Mouse (Mus musculus): Measurements from ENCODE around the gene Nus1. TPM values are rescaled to one million over a fixed set of nuclear protein-coding genes. Genes with fewer than 3 reads are reported as not detected.

Nus1 gene
- polyA plus RNA-seq, 1 experiment from 2014 or later = 14.4 TPM

DNA sequence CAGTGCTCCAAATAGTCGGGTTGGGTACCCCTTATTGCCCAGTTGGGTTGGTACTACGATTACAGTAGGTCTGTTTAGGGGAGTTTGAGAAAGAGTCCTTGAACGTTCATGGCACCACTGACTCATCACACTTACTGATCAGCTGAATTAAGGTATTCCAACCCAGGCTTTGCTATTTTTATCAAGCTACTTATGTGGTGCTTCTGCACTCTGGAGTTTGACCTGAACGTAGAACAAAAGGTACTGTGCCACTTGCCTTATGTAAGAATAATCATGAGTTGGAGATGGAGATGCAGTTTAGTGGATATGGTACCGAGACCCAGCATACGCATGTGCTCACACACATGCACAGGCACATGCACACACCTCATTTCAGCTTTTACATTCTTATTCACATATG, 4.4 kb downstream of the Nus1 start:
- no peaks in the 10 kb centered on the region for H3K27me3 ChIP-seq (ENCODE audit: control insufficient read depth, insufficient read depth, low read length)

DNA sequence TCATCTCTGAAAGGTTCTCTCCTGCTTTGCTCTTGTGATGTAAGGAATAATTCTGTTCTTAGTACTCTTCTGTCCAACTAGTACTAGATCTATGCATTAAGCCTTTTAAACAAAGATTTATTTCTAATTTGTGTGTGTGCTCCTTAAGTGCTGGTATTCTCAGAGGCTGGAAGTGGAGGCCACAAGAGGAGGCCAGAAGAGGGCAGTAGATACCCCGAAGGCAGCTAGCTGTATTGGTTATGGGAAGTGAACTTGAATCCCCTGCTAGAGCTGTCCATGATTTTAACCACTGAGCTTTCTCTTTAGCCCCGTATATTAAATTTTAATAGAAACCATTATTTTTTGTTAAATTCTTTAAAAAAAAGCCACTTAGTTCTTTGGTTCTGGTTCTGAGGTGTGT, 5.8 kb downstream of the Nus1 start:
- Histone ChIP-seq H3K27me3 (ENCODE audit: control insufficient read depth, insufficient read depth, low read length) (no peaks in the 10 kb centered on the region), H3K9me3 (ENCODE audit: control insufficient read depth, low read length) (no peaks in the 10 kb centered on the region), H3K27ac (ENCODE audit: low read depth, low read length) (no peak overlapping the region), H3K4me2 (ENCODE audit: low read depth) (no peak overlapping the region), H3K36me3 (ENCODE audit: control insufficient read depth, insufficient read depth, low read length) (no peaks in the 10 kb centered on the region), H3K4me1 (ENCODE audit: control insufficient read depth, insufficient read depth, low read length) (peaks cover 10% of the 10 kb centered on the region; the same call in 1 of the 2 replicates), H3K9ac (ENCODE audit: low read length) (no peak overlapping the region), H3K4me3 (ENCODE audit: low read depth, low read length) (no peak overlapping the region)
- ATAC-seq (ENCODE audit: insufficient read depth, low FRiP score, low TSS enrichment) = no peak
- DNase-seq (ENCODE audit: low spot score) = no peak
- 83% methylated on average over 2 of the region's 2 CpGs for WGBS

More for the DNA sequence above, 4.4 kb downstream of the Nus1 start:
- no peak overlapping the region for H3K4me2 ChIP-seq (ENCODE audit: low read depth)
- DNase-seq (ENCODE audit: low spot score) = no peak
- H3K4me1 ChIP-seq (ENCODE audit: control insufficient read depth, insufficient read depth, low read length) = peaks cover 10% of the 10 kb centered on the region; the same call in 1 of the 2 replicates
- WGBS = 91% methylated on average over 6 of the region's 6 CpGs
- no peaks in the 10 kb centered on the region for H3K36me3 ChIP-seq (ENCODE audit: control insufficient read depth, insufficient read depth, low read length)
- no peaks in the 10 kb centered on the region for H3K9me3 ChIP-seq (ENCODE audit: control insufficient read depth, low read length)
- no peak overlapping the region for H3K27ac ChIP-seq (ENCODE audit: low read depth, low read length)
- H3K4me3 ChIP-seq (ENCODE audit: low read depth, low read length) = no peak overlapping the region
- ATAC-seq (ENCODE audit: insufficient read depth, low FRiP score, low TSS enrichment) = no peak
- H3K9ac ChIP-seq (ENCODE audit: low read length) = no peak overlapping the region

DNA sequence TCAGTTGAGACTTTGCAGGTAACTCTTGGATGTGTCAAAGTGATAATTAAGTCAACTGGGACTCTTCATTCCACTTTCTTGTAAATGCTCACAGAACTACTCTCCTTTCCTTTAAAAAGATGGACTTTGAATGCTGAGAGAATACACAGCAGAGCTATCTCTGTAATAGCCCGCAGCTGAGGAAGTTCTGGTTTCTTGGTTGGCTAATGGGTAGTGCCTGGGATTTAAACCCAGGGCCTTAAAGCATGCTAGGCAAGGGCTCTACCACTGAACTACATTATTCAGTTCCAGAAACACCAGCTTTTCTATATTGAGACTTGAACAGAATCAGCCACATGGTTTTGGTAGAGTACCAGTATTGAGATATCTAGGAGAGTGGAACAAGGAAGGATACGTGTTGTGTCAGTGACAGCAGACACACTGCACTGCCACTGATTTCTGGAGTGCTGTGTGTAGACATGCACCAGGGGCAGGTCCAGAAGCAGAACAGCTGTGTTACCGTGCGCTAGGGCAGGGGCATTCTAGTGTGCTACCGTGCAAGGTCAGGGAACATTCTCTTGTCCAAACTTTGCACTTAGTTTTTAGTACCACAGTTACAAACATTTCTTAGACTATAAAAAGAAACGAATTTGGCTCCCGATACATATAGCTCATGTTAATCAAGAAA, 9.1 kb downstream of the Nus1 start:
- H3K9ac ChIP-seq (ENCODE audit: low read length) = no peak overlapping the region
- H3K4me3 ChIP-seq (ENCODE audit: low read depth, low read length) = no peak overlapping the region
- H3K36me3 ChIP-seq (ENCODE audit: control insufficient read depth, insufficient read depth, low read length) = no peaks in the 10 kb centered on the region
- no peaks in the 10 kb centered on the region for H3K4me1 ChIP-seq (ENCODE audit: control insufficient read depth, insufficient read depth, low read length)
- WGBS = 89% methylated on average over 7 of the region's 7 CpGs
- DNase-seq (ENCODE audit: low spot score) (no peak), ATAC-seq (ENCODE audit: insufficient read depth, low FRiP score, low TSS enrichment) (no peak)
- no peak overlapping the region for H3K4me2 ChIP-seq (ENCODE audit: low read depth)
- no peaks in the 10 kb centered on the region for H3K27me3 ChIP-seq (ENCODE audit: control insufficient read depth, insufficient read depth, low read length)
- H3K9me3 ChIP-seq (ENCODE audit: control insufficient read depth, low read length) = no peaks in the 10 kb centered on the region
- no peak overlapping the region for H3K27ac ChIP-seq (ENCODE audit: low read depth, low read length)

DNA sequence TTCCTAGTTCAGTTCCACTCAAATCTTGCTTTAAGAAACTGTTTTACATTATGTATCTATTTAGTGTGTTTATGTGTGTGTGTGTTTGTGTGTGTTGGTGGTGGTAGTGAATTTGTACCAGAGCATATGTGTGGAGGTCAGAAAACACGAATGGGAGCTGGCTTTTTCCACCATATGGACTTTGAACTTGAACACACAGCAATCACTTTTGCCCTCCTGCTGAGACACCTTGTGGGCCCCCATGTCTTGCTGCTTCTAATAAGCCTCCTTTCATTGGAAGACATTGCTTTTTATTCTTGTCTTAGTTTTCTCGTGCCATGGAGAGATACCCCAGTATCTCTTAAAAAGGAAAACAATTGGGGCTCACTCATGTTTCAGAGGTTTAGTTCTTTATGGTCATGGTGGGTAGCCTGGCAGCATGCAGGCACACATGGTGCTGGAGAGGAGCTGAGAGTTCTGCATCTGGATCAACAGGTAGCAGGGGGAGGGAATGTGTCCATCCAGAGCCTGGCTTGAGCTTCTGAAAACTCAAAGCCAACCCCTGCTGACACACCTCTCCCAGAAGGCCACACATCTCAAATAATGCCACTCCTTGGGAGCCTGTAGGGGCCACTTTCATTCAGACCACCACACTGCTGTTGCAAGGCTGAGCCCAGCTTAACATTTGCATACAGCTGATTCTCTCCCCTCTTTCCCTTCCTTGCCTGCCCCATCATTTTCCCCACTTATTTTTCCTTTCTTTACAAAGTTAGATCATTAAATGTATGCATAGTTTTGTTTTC, 10.5 kb downstream of the Nus1 start:
- no peaks in the 10 kb centered on the region for H3K4me1 ChIP-seq (ENCODE audit: control insufficient read depth, insufficient read depth, low read length)
- WGBS = 51% methylated on average over 2 of the region's 2 CpGs
- peak; percentile 35; the same call in 1 of the 2 replicates for ATAC-seq (ENCODE audit: insufficient read depth, low FRiP score, low TSS enrichment)
- no peak for DNase-seq (ENCODE audit: low spot score)
- H3K4me3 ChIP-seq (ENCODE audit: low read depth, low read length) = no peak overlapping the region
- H3K36me3 ChIP-seq (ENCODE audit: control insufficient read depth, insufficient read depth, low read length) = no peaks in the 10 kb centered on the region
- no peak overlapping the region for H3K27ac ChIP-seq (ENCODE audit: low read depth, low read length)
- no peaks in the 10 kb centered on the region for H3K27me3 ChIP-seq (ENCODE audit: control insufficient read depth, insufficient read depth, low read length)
- no peak overlapping the region for H3K9ac ChIP-seq (ENCODE audit: low read length)
- H3K9me3 ChIP-seq (ENCODE audit: control insufficient read depth, low read length) = no peaks in the 10 kb centered on the region
- no peak overlapping the region for H3K4me2 ChIP-seq (ENCODE audit: low read depth)

DNA sequence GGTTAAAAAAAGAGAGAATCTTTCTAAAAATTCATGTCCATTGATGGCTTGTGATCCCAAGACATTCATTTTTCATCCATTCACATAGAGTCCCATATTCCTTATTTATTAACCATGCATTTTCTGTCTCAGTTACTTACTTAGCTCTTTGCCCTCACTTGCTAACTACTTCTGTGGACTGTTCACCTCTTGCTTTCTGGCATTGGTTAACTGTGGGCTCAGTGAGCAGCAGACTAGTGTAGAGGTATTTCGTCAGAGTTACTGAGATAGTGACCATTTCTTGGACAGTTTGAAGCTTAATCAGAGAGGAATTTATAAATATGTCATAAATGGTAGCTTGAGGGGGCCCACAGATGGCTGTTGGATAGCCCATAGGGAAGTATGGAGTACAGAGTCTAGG, 13.6 kb downstream of the Nus1 start:
- H3K36me3 ChIP-seq (ENCODE audit: control insufficient read depth, insufficient read depth, low read length) = no peaks in the 10 kb centered on the region; the same call in 1 of the 2 replicates
- H3K4me3 ChIP-seq (ENCODE audit: low read depth, low read length) = no peak overlapping the region
- H3K27me3 ChIP-seq (ENCODE audit: control insufficient read depth, insufficient read depth, low read length) = no peaks in the 10 kb centered on the region
- H3K4me2 ChIP-seq (ENCODE audit: low read depth) = no peak overlapping the region
- no peak overlapping the region for H3K9ac ChIP-seq (ENCODE audit: low read length)
- no peaks in the 10 kb centered on the region for H3K4me1 ChIP-seq (ENCODE audit: control insufficient read depth, insufficient read depth, low read length)
- H3K9me3 ChIP-seq (ENCODE audit: control insufficient read depth, low read length) = no peaks in the 10 kb centered on the region
- no peak for DNase-seq (ENCODE audit: low spot score)
- no peak overlapping the region for H3K27ac ChIP-seq (ENCODE audit: low read depth, low read length)
- ATAC-seq (ENCODE audit: insufficient read depth, low FRiP score, low TSS enrichment) = no peak
- 100% methylated on average over 1 of the region's 1 CpGs for WGBS

DNA sequence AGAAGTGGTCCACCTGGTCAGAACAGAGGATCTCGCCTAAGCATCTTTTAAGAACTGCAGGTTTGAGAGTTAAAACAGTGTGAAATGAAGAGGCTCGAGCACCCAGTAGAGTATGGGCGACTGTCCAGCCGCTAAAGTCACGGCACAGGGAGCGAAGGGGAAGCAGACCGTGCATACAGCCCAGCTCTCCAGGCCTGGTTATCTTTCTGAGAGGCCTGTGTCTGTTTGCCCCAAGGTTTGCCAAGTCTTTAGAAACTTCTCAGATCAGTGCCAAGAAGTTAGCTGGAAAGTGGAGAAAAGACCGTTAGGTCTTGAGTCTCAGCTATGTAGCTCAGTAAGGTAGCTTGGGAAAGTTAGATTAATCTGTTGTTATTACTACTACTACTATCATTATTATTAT, 17.5 kb downstream of the Nus1 start:
- Histone ChIP-seq H3K36me3 (ENCODE audit: control insufficient read depth, insufficient read depth, low read length) (peaks cover 6% of the 10 kb centered on the region), H3K9me3 (ENCODE audit: control insufficient read depth, low read length) (no peaks in the 10 kb centered on the region), H3K27ac (ENCODE audit: low read depth, low read length) (no peak overlapping the region), H3K9ac (ENCODE audit: low read length) (no peak overlapping the region), H3K4me1 (ENCODE audit: control insufficient read depth, insufficient read depth, low read length) (no peaks in the 10 kb centered on the region), H3K27me3 (ENCODE audit: control insufficient read depth, insufficient read depth, low read length) (no peaks in the 10 kb centered on the region), H3K4me3 (ENCODE audit: low read depth, low read length) (no peak overlapping the region), H3K4me2 (ENCODE audit: low read depth) (no peak overlapping the region)
- DNase-seq (ENCODE audit: low spot score) (no peak), ATAC-seq (ENCODE audit: insufficient read depth, low FRiP score, low TSS enrichment) (no peak)
- 94% methylated on average over 8 of the region's 8 CpGs for WGBS

DNA sequence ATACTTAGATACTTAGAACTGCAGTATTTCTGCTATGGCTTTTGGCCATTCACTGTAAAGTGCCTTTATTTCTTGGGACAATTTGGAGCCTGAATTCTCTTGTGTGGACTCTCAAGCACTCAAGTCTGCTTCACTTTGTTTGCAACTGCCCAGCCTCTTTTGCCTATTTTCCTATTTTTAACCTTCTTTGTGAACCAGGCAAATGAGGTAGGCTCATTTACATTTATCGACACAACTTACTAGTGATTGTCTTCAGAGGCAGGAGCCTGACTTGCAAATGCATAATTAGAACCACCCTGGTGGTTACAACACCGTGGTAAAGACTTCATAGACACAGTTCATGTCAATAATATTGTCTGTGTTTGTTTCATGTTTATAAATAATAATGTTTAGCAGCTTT, 43.3 kb downstream of the Nus1 start:
- H3K27ac ChIP-seq (ENCODE audit: low read depth, low read length) = no peak overlapping the region
- H3K4me3 ChIP-seq (ENCODE audit: low read depth, low read length) = no peak overlapping the region
- H3K9me3 ChIP-seq (ENCODE audit: control insufficient read depth, low read length) = no peaks in the 10 kb centered on the region
- no peaks in the 10 kb centered on the region for H3K4me1 ChIP-seq (ENCODE audit: control insufficient read depth, insufficient read depth, low read length)
- ATAC-seq (ENCODE audit: insufficient read depth, low FRiP score, low TSS enrichment) (no peak), DNase-seq (ENCODE audit: low spot score) (no peak)
- H3K36me3 ChIP-seq (ENCODE audit: control insufficient read depth, insufficient read depth, low read length) = no peaks in the 10 kb centered on the region
- no peak overlapping the region for H3K4me2 ChIP-seq (ENCODE audit: low read depth)
- no peaks in the 10 kb centered on the region for H3K27me3 ChIP-seq (ENCODE audit: control insufficient read depth, insufficient read depth, low read length)
- H3K9ac ChIP-seq (ENCODE audit: low read length) = no peak overlapping the region
- 67% methylated on average over 2 of the region's 2 CpGs for WGBS

DNA sequence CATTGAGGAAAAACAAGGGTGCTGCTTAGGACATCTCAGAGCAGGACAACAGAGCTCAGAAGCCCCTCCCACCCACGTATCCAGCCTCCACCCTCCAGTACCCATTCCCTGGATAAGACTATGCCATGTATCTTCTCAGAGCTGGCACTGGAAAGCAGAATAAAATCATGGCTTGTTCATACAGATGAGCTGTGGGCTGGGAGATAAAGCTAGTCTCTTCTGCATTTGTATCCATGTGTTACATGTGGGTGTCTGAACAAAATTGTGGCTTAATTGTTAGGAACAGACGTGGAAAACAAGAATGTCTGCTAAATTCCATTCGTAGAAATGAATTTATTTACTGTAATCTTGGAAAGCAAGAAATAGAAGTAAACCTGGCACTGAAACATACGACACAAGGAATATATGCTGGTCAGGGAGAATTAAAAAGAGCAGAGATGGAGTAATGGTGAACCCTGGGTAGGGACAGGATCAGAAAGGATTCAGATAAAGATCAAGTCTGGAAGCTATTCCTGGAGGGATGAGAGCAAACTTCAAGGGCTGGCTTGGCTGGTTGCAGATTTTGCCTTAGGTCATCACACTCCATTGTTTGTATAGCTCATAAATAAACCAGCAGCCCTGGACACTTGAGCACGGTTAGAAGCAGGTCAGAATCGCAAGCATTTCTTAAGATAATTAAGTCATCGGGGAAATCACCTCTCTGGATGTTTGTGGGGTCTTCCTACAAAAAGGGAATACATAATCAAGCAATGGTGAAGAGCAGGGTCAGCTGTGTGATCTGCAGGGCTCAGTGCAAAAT, 46.8 kb downstream of the Nus1 start:
- Histone ChIP-seq H3K27ac (ENCODE audit: low read depth, low read length) (no peak overlapping the region), H3K9ac (ENCODE audit: low read length) (no peak overlapping the region)

More for the DNA sequence above, 46.8 kb downstream of the Nus1 start:
- no peaks in the 10 kb centered on the region for H3K36me3 ChIP-seq (ENCODE audit: control insufficient read depth, insufficient read depth, low read length)
- no peak for DNase-seq (ENCODE audit: low spot score)
- no peak for ATAC-seq (ENCODE audit: insufficient read depth, low FRiP score, low TSS enrichment)
- no peak overlapping the region for H3K4me3 ChIP-seq (ENCODE audit: low read depth, low read length)
- H3K4me1 ChIP-seq (ENCODE audit: control insufficient read depth, insufficient read depth, low read length) = no peaks in the 10 kb centered on the region
- WGBS = 70% methylated on average over 7 of the region's 7 CpGs
- H3K27me3 ChIP-seq (ENCODE audit: control insufficient read depth, insufficient read depth, low read length) = no peaks in the 10 kb centered on the region
- no peak overlapping the region for H3K4me2 ChIP-seq (ENCODE audit: low read depth)
- H3K9me3 ChIP-seq (ENCODE audit: control insufficient read depth, low read length) = no peaks in the 10 kb centered on the region

Measured in neural tube, embryonic 11.5 days (tissue).